Mouse (Mus musculus) bone marrow macrophage, adult 2 months (primary cell): ENCODE results near the gene Erp27.

ENCODE experiments used
- CTCF ChIP-seq: IDR thresholded peaks from 2 replicates; pipeline ENCODE4 v1.5.1; 2012; ENCODE audit warnings: low read depth, mild to moderate bottlenecking, low read length, moderate library complexity
- POLR2A ChIP-seq: IDR thresholded peaks from 2 replicates; pipeline ENCODE4 v1.6.1; 2012; ENCODE audit warnings: mild to moderate bottlenecking, low read depth, low read length, borderline replicate concordance

DNA sequence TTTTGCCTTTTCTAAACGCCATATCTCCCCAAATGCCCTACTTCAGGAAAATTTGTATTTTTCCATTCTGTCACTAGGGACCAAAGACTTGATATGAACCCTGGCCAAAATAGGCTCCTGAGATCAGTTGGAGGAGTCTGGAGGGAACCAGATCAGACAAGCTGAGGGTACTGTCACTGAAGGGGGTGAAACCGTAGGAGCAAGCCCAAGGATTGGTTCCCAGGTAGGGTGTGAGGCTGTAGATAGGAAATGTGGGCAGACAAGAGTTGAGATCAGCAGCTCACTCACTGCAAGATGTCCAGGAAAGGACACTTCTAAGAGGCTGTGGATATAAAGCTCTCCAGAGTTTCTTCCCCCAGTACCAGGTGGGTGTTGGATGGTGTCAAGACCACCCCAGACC, 30.0 kb downstream of the Erp27 start:
- no peak for TF ChIP-seq POLR2A
- no peak for TF ChIP-seq CTCF
